Mouse (Mus musculus): ENCODE data around the gene Nkx3-2. TPM values are rescaled to one million over a fixed set of nuclear protein-coding genes. Genes with fewer than 3 reads are reported as not detected.
A peak's percentile ranks its signal among the peaks of the same experiment; 100 is the strongest.

The Nkx3-2 gene
- polyA plus RNA-seq, 1 experiment from 2014 or later: 0.23 TPM

- Histone ChIP-seq H3K9ac (replicated peaks) (no peak overlapping the region), H3K4me3 (replicated peaks) (no peak overlapping the region), H3K36me3 (no peaks in the 10 kb centered on the region), H3K4me1 (peaks cover 23% of the 10 kb centered on the region), H3K9me3 (replicated peaks) (no peaks in the 10 kb centered on the region), H3K4me2 (no peak overlapping the region; the same call in 1 of the 2 replicates), H3K27me3 (replicated peaks) (peaks cover 91% of the 10 kb centered on the region), H3K27ac (replicated peaks) (no peak overlapping the region)
- WGBS: 4% methylated on average over 22 of the region's 22 CpGs
- ATAC-seq (ENCODE audit: low FRiP score): no peak
Observed at GRCm38 (mm10) chr5:41760831-41761508, 3.3 kb downstream of the Nkx3-2 start.

- peaks cover 92% of the 10 kb centered on the region for H3K27me3 ChIP-seq (replicated peaks)
- H3K4me2 ChIP-seq: no peak overlapping the region
- no peak overlapping the region for H3K27ac ChIP-seq (replicated peaks)
- no peak for ATAC-seq (ENCODE audit: low FRiP score)
- no peak overlapping the region for H3K9ac ChIP-seq (replicated peaks)
- H3K9me3 ChIP-seq (replicated peaks): no peaks in the 10 kb centered on the region
- 2% methylated on average over 8 of the region's 8 CpGs for WGBS
- no peaks in the 10 kb centered on the region for H3K36me3 ChIP-seq
- H3K4me1 ChIP-seq: peaks cover 23% of the 10 kb centered on the region
- no peak overlapping the region for H3K4me3 ChIP-seq (replicated peaks)
Observed at GRCm38 (mm10) chr5:41760071-41760470, 4.2 kb downstream of the Nkx3-2 start.

- Histone ChIP-seq H3K36me3 (no peaks in the 10 kb centered on the region), H3K9ac (replicated peaks) (no peak overlapping the region), H3K27ac (replicated peaks) (no peak overlapping the region), H3K27me3 (replicated peaks) (peaks cover 95% of the 10 kb centered on the region), H3K4me1 (peaks cover 18% of the 10 kb centered on the region), H3K4me2 (no peak overlapping the region), H3K4me3 (replicated peaks) (no peak overlapping the region), H3K9me3 (replicated peaks) (no peaks in the 10 kb centered on the region)
- no peak for ATAC-seq (ENCODE audit: low FRiP score)
- 7% methylated on average over 19 of the region's 19 CpGs for WGBS
Observed at GRCm38 (mm10) chr5:41758671-41759639, 5.3 kb downstream of the Nkx3-2 start.

- Histone ChIP-seq H3K27me3 (replicated peaks) (peaks cover 93% of the 10 kb centered on the region), H3K36me3 (no peaks in the 10 kb centered on the region), H3K4me1 (peaks cover 9% of the 10 kb centered on the region), H3K4me2 (no peak overlapping the region), H3K9me3 (replicated peaks) (no peaks in the 10 kb centered on the region), H3K27ac (replicated peaks) (no peak overlapping the region), H3K9ac (replicated peaks) (no peak overlapping the region), H3K4me3 (replicated peaks) (no peak overlapping the region)
- ATAC-seq (ENCODE audit: low FRiP score): no peak
- 3% methylated on average over 5 of the region's 5 CpGs for WGBS
Observed at GRCm38 (mm10) chr5:41757338-41757737, 7.0 kb downstream of the Nkx3-2 start.

GRCm38 (mm10) chr5:41756396-41756795, 7.9 kb downstream of the Nkx3-2 start:
- no peak for ATAC-seq (ENCODE audit: low FRiP score)
- Histone ChIP-seq H3K4me2 (no peak overlapping the region), H3K9me3 (replicated peaks) (no peaks in the 10 kb centered on the region), H3K4me3 (replicated peaks) (no peak overlapping the region), H3K36me3 (no peaks in the 10 kb centered on the region), H3K27ac (replicated peaks) (no peak overlapping the region), H3K27me3 (replicated peaks) (peaks cover 93% of the 10 kb centered on the region), H3K9ac (replicated peaks) (no peak overlapping the region), H3K4me1 (peaks cover 2% of the 10 kb centered on the region)
- 4% methylated on average over 4 of the region's 4 CpGs for WGBS

- Histone ChIP-seq H3K27ac (replicated peaks) (no peak overlapping the region), H3K4me2 (no peak overlapping the region), H3K27me3 (replicated peaks) (peaks cover 95% of the 10 kb centered on the region), H3K4me3 (replicated peaks) (no peak overlapping the region), H3K36me3 (no peaks in the 10 kb centered on the region), H3K4me1 (no peaks in the 10 kb centered on the region), H3K9me3 (replicated peaks) (no peaks in the 10 kb centered on the region), H3K9ac (replicated peaks) (no peak overlapping the region)
- ATAC-seq (ENCODE audit: low FRiP score): no peak
- 2% methylated on average over 23 of the region's 23 CpGs for WGBS
Observed at GRCm38 (mm10) chr5:41755373-41755960, 8.8 kb downstream of the Nkx3-2 start.

GRCm38 (mm10) chr5:41754836-41755235, 9.5 kb downstream of the Nkx3-2 start:
- Histone ChIP-seq H3K4me1 (no peaks in the 10 kb centered on the region), H3K4me2 (peak overlapping the region; percentile 20), H3K4me3 (replicated peaks) (no peak overlapping the region), H3K9ac (replicated peaks) (no peak overlapping the region), H3K27ac (replicated peaks) (no peak overlapping the region), H3K36me3 (no peaks in the 10 kb centered on the region), H3K9me3 (replicated peaks) (no peaks in the 10 kb centered on the region), H3K27me3 (replicated peaks) (peaks cover 96% of the 10 kb centered on the region)
- ATAC-seq (ENCODE audit: low FRiP score): no peak
- under 1% methylated on average over 16 of the region's 16 CpGs for WGBS

GRCm38 (mm10) chr5:41754226-41754775, 10.0 kb downstream of the Nkx3-2 start:
- Histone ChIP-seq H3K36me3 (no peaks in the 10 kb centered on the region), H3K4me2 (peak overlapping the region; percentile 20), H3K4me3 (replicated peaks) (no peak overlapping the region), H3K9me3 (replicated peaks) (no peaks in the 10 kb centered on the region), H3K9ac (replicated peaks) (no peak overlapping the region), H3K4me1 (no peaks in the 10 kb centered on the region), H3K27me3 (replicated peaks) (peaks cover 97% of the 10 kb centered on the region), H3K27ac (replicated peaks) (no peak overlapping the region)
- ATAC-seq (ENCODE audit: low FRiP score): no peak
- WGBS: 1% methylated on average over 17 of the region's 17 CpGs

- H3K4me1 ChIP-seq: no peaks in the 10 kb centered on the region
- H3K27me3 ChIP-seq (replicated peaks): peaks cover 97% of the 10 kb centered on the region
- H3K27ac ChIP-seq (replicated peaks): no peak overlapping the region
- no peak overlapping the region for H3K4me3 ChIP-seq (replicated peaks)
- WGBS: 18% methylated on average over 4 of the region's 4 CpGs
- no peak overlapping the region for H3K9ac ChIP-seq (replicated peaks)
- H3K9me3 ChIP-seq (replicated peaks): no peaks in the 10 kb centered on the region
- H3K36me3 ChIP-seq: no peaks in the 10 kb centered on the region
- ATAC-seq (ENCODE audit: low FRiP score): no peak
- no peak overlapping the region for H3K4me2 ChIP-seq
Observed at GRCm38 (mm10) chr5:41752721-41753120, 11.6 kb downstream of the Nkx3-2 start.

GRCm38 (mm10) chr5:41744898-41745780, 19.2 kb downstream of the Nkx3-2 start:
- H3K27me3 ChIP-seq (replicated peaks): peaks cover 68% of the 10 kb centered on the region
- H3K36me3 ChIP-seq: no peaks in the 10 kb centered on the region
- no peak for ATAC-seq (ENCODE audit: low FRiP score)
- H3K27ac ChIP-seq (replicated peaks): no peak overlapping the region
- H3K9me3 ChIP-seq (replicated peaks): no peaks in the 10 kb centered on the region
- no peak overlapping the region for H3K4me3 ChIP-seq (replicated peaks)
- WGBS: 4% methylated on average over 12 of the region's 15 CpGs
- no peak overlapping the region for H3K4me2 ChIP-seq
- no peaks in the 10 kb centered on the region for H3K4me1 ChIP-seq
- H3K9ac ChIP-seq (replicated peaks): no peak overlapping the region

- Histone ChIP-seq H3K27ac (replicated peaks) (no peak overlapping the region), H3K9me3 (replicated peaks) (no peaks in the 10 kb centered on the region), H3K36me3 (no peaks in the 10 kb centered on the region), H3K27me3 (replicated peaks) (peaks cover 59% of the 10 kb centered on the region), H3K9ac (replicated peaks) (no peak overlapping the region), H3K4me1 (no peaks in the 10 kb centered on the region), H3K4me2 (no peak overlapping the region), H3K4me3 (replicated peaks) (no peak overlapping the region)
- ATAC-seq (ENCODE audit: low FRiP score): no peak
- 11% methylated on average over 7 of the region's 7 CpGs for WGBS
Observed at GRCm38 (mm10) chr5:41744234-41744633, 20.1 kb downstream of the Nkx3-2 start.

Data from neural tube, embryonic 15.5 days (tissue).